Mouse (Mus musculus) intestine, postnatal 0 days (tissue): ENCODE data around the gene Pmepa1. TPM values are rescaled to one million over a fixed set of nuclear protein-coding genes. Genes with fewer than 3 reads are reported as not detected.

Source experiments
- ATAC-seq: fragments of 200-750 bp; cut with Nextera tagmentation; 2 replicates; pipeline ENCODE4 v1.8.0; 2017; ENCODE audit warnings: mild to moderate bottlenecking, moderate TSS enrichment, moderate library complexity
- H3K27ac ChIP-seq: fragments of 300-500 bp; sonication (generic); 2 replicates; pipeline ENCODE4 v1.5.1; 2014; ENCODE audit warnings: mild to moderate bottlenecking, low read depth, low read length, moderate library complexity
- H3K27me3 ChIP-seq: fragments of 300-500 bp; sonication (generic); replicated peaks from 2 replicates; pipeline ENCODE4 v1.6.1; 2014; ENCODE audit warnings: low read length, mixed read lengths; ENCODE audit not compliant: control insufficient read depth, insufficient read depth
- H3K36me3 ChIP-seq: fragments of 300-500 bp; sonication (generic); 2 replicates; pipeline ENCODE4 v1.6.1; 2014; ENCODE audit warnings: mild to moderate bottlenecking, moderate library complexity; ENCODE audit not compliant: control insufficient read depth, insufficient read depth
- H3K4me1 ChIP-seq: fragments of 300-500 bp; sonication (generic); replicated peaks from 2 replicates; pipeline ENCODE4 v1.6.1; 2014; ENCODE audit warnings: antibody characterized with exemption, low read length, mixed read lengths; ENCODE audit not compliant: control insufficient read depth, insufficient read depth
- H3K4me2 ChIP-seq: fragments of 300-500 bp; sonication (generic); replicated peaks from 2 replicates; pipeline ENCODE4 v1.6.1; 2014; ENCODE audit warnings: low read depth, mild to moderate bottlenecking, moderate library complexity
- H3K4me3 ChIP-seq: fragments of 300-500 bp; sonication (generic); 2 replicates; pipeline ENCODE4 v1.5.1; 2014; ENCODE audit warnings: low read depth, low read length
- H3K9ac ChIP-seq: fragments of 300-500 bp; sonication (generic); 2 replicates; pipeline ENCODE4 v1.6.1; 2014; ENCODE audit warnings: mild to moderate bottlenecking, low read depth, low read length
- H3K9me3 ChIP-seq: fragments of 300-500 bp; sonication (generic); 2 replicates; pipeline ENCODE4 v1.6.1; 2016; ENCODE audit warnings: mixed run types; ENCODE audit not compliant: control insufficient read depth
- CTCF ChIP-seq: sonication (generic); IDR thresholded peaks from 2 replicates; pipeline ENCODE4 v1.5.1; 2016; ENCODE audit warnings: low read depth, mild to moderate bottlenecking, control low read depth, antibody characterized with exemption, moderate library complexity
- WGBS: fragments of 180-500 bp; shearing (Covaris S2); extraction: QIAGEN DNeasy Blood & Tissue Kit; methylation state at CpG from one replicate; pipeline ENCODE4 v1.1.7; 2014; 5-methylcytosine and 5-hydroxymethylcytosine counted together
- polyA plus RNA-seq: library from polyadenylated mRNA; unstranded; fragments of >200 nt; fragmentation: Nextera tagmentation; extraction: Ambion mirVana; gene quantifications from 2 replicates; pipeline ENCODE4 v1.2.1, GENCODE M21; 2015

Gene Pmepa1
- polyA plus RNA-seq, 1 experiment from 2014 or later: 5.9 TPM

DNA sequence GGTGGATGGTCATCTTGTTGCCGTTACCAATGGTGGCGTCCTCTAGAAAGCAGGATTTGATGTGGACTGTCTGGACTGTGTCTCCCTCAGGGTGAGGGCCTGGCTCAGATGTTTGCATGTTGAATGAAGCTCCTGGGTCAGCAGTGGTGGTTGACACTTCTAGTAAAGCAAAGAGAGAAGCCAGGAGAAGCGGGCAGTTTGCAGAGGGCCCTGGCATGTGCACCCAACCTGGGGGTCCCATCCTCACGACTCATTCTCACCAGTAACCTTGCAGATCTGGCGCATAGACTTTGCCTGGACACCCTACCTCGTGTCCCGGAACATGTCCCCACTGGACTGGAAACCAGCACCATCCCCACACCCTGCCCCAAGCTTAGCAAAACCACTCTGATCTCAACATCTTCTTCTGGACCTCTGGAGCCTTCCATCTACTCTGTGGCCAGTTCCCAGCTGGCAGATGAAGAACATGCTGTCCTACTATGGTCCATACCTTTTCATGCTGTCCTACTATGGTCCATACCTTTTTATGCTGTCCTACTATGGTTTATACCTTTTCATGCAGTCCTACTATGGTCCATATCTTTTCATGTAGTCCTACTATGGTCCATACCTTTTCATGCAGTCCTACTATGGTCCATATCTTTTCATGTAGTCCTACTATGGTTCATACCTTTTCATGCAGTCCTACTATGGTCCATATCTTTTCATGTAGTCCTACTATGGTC is 67.1 kb downstream of the Pmepa1 start:
- no peaks in the 10 kb centered on the region; the same call in 1 of the 2 replicates for H3K36me3 ChIP-seq
- no peak overlapping the region for H3K4me3 ChIP-seq
- H3K9me3 ChIP-seq: no peaks in the 10 kb centered on the region
- H3K27ac ChIP-seq: no peak overlapping the region
- no peaks in the 10 kb centered on the region for H3K4me1 ChIP-seq
- WGBS: 92% methylated on average over 7 of the region's 7 CpGs
- no peaks in the 10 kb centered on the region for H3K27me3 ChIP-seq
- no peak overlapping the region for H3K9ac ChIP-seq
- TF ChIP-seq CTCF: no peak
- no peak overlapping the region for H3K4me2 ChIP-seq
- no peak for ATAC-seq

DNA sequence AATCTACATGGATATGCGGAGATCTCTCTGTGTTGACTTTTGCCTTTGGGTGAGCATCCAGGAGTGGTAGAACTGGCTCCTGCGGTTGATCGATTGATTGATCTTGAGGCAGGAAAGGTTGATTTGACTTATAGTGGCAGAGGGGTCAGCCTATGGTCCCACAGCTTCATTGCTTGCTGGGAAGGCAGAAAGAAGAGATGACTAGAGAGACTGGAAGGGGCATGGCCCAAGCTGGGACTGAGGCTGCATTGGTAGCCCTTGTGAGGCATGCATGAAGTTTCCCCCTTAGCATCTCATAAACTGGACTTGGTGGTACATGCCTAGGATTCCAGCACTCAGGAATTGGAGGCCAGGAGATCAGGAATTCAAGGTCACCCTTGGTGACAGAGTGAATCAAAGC is 69.3 kb downstream of the Pmepa1 start:
- ATAC-seq: no peak
- no peak for TF ChIP-seq CTCF
- no peak overlapping the region for H3K4me3 ChIP-seq
- no peak overlapping the region for H3K27ac ChIP-seq
- H3K9me3 ChIP-seq: no peaks in the 10 kb centered on the region
- no peaks in the 10 kb centered on the region for H3K27me3 ChIP-seq
- no peak overlapping the region for H3K4me2 ChIP-seq
- no peaks in the 10 kb centered on the region for H3K4me1 ChIP-seq
- no peaks in the 10 kb centered on the region; the same call in 1 of the 2 replicates for H3K36me3 ChIP-seq
- no peak overlapping the region for H3K9ac ChIP-seq
- WGBS: 93% methylated on average over 3 of the region's 3 CpGs

DNA sequence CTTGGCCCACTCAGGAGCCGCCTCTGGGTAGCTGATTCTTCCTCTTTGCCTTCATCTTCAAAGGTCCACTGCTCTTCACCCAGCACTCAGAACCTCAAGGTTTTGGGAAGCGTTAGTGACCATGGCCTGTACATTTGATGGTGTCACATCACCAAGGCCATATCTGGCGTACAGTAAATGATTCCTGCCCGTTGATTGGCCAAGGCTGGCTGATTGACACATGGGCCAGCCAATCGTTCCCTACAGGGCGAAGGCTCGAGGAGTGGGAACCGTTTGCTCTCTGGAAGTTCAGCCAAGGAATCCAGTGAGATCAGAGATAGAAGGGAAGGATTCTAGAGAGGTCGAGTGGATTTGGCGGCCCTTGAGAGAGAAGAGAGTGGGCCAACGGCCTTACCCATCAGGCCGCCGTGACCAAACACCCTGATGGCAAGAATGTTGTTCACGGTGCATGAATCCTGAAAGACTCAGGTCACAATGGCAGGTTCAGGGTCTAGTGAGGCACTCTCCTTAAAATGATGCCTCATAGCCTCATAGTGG is 70.7 kb downstream of the Pmepa1 start:
- no peak overlapping the region for H3K27ac ChIP-seq
- H3K27me3 ChIP-seq: no peaks in the 10 kb centered on the region
- no peak overlapping the region for H3K4me2 ChIP-seq
- no peak overlapping the region for H3K9ac ChIP-seq
- H3K9me3 ChIP-seq: no peaks in the 10 kb centered on the region
- H3K4me1 ChIP-seq: no peaks in the 10 kb centered on the region
- H3K36me3 ChIP-seq: no peaks in the 10 kb centered on the region; the same call in 1 of the 2 replicates
- 94% methylated on average over 14 of the region's 14 CpGs for WGBS
- no peak for ATAC-seq
- H3K4me3 ChIP-seq: no peak overlapping the region
- no peak for TF ChIP-seq CTCF

DNA sequence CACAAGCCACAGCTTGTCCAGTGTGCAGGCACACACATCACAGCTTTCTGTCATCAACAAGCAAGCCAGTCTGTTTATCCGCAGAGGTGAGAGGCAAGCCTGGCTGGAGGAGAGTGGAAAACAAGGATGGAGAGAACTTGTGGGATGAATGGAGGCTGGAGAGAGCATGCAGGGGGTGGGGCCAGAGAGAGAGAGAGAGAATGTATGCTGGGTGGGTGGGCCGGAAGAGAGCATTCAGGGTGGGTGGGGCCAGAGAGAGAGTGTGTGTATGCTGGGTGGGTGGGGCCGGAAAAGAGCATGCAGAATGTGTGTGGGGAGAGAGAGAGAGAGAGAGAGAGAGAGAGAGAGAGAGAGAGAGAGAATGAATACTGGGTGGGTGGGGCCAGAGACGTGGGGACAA is 71.7 kb downstream of the Pmepa1 start:
- no peak overlapping the region for H3K4me3 ChIP-seq
- H3K9me3 ChIP-seq: no peaks in the 10 kb centered on the region
- no peak overlapping the region for H3K27ac ChIP-seq
- H3K4me1 ChIP-seq: no peaks in the 10 kb centered on the region
- no peak overlapping the region for H3K4me2 ChIP-seq
- H3K27me3 ChIP-seq: no peaks in the 10 kb centered on the region
- no peaks in the 10 kb centered on the region; the same call in 1 of the 2 replicates for H3K36me3 ChIP-seq
- no peak for ATAC-seq
- TF ChIP-seq CTCF: no peak
- WGBS: 57% methylated on average over 4 of the region's 4 CpGs
- H3K9ac ChIP-seq: no peak overlapping the region

DNA sequence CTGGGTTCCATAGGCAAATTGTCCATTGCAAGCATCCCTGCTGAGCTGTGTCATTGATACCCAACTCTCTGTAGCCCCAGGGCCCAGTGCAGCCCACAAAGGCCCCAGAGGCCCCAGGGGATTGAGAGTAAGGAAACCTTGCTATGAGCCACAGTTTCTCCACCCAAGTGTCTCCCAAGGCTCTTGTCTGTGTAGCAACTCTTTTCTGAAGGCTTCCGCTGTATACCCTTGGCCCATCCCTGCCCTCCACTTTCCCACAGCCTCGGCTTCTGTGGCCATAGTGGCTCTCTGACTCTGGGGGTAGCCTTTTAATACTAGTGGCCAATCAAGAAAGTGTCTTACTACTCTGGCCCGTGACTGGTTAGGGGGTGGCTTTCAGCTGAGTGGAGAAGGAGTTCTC is 72.6 kb downstream of the Pmepa1 start:
- no peak for ATAC-seq
- WGBS: 85% methylated on average over 3 of the region's 3 CpGs
- no peaks in the 10 kb centered on the region for H3K9me3 ChIP-seq

DNA sequence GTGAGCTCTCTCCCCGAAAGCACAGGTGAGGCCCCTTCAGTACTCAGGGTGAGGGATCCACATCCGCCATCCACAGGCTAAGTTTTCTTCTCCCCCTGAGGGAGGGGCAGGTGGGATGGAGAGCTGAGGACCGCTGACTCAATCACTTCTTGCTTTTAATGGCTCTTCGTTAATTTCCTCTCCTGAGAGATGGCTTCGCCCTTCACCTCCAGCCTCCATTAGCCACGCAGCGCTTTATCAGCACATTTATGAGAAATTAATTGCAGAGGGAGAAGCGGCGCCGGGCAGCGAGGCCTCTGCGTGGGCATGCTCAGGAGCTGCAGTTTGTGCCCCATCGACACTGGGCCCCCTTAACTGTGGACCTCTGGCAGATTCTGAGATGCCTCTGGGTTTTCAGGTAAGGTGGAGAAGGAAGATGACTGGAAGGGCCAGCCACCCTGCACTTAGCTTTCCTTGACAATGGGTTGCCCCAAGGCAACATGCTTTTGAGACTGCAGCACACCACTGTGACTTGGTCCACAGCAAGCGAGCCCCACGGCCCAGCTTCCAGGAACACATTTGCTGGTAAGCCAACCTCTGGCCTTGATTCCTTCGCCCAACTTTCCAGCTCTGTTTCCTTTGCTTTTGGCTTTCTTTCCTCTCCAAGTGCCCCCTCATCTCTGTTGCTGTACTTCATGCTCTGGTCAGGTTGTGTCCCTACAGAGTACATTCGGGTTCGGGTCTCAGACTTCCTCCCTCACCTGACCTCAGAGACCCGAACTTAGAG is 73.2 kb downstream of the Pmepa1 start:
- Histone ChIP-seq H3K27ac (no peak overlapping the region), H3K36me3 (no peaks in the 10 kb centered on the region), H3K4me3 (no peak overlapping the region), H3K4me1 (no peaks in the 10 kb centered on the region), H3K27me3 (no peaks in the 10 kb centered on the region), H3K9ac (no peak overlapping the region), H3K4me2 (no peak overlapping the region), H3K9me3 (no peaks in the 10 kb centered on the region)
- WGBS: 90% methylated on average over 19 of the region's 19 CpGs
- no peak for TF ChIP-seq CTCF
- ATAC-seq: no peak

More for the DNA sequence above, 72.6 kb downstream of the Pmepa1 start:
- Histone ChIP-seq H3K9ac (no peak overlapping the region), H3K27me3 (no peaks in the 10 kb centered on the region), H3K36me3 (no peaks in the 10 kb centered on the region; the same call in 1 of the 2 replicates), H3K4me3 (no peak overlapping the region), H3K4me1 (no peaks in the 10 kb centered on the region), H3K27ac (no peak overlapping the region), H3K4me2 (no peak overlapping the region)
- no peak for TF ChIP-seq CTCF
